Mouse (Mus musculus) frontal cortex, postnatal 10 days (tissue): ENCODE measurements around the gene Anxa9.

ENCODE experiments used
- DNase-seq, 2 experiments: peaks; one replicate each; pipeline ENCODE4 v3.0.0; 2022; ENCODE audit warnings: low spot score in 2 of 2, mixed read lengths in 1 of 2

The Anxa9 gene

DNA sequence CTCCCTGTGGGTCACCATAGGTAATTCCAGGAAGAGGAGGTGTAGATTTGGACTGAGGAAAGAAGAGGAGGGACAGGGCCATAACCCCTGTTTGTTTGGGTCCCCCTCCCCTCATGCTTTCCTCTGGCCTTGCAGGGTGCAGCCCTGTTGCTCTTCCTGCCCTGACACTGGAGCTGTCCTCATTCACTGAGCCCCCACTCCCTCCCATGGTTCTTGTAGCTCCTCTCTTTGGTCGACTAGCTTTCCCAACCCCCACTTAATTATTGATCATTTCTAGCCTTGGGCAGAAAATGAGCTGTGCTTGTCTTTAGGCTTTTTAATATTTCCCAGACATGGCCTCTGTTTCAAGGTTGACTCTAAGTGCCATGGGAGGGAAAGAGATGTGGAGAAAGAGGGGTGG, 22.9 kb downstream of the Anxa9 start:
- DNase-seq: no peak

DNA sequence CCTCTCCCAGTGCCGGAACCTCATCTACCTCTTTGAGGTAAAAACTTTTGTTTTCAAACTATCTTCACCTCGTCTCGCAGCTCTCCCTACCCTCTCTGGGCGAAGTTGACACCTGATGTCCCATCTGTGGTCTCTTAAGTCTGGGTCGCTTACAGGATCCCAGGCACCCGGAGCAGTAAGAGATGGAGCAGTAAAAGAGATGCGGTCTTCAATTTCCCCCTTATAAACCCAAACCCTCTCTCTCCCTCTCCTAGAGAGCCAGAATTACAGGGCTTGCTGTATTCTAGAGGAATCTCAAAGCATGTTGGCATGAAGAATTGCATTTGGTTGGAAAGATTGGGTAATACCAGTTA, 23.4 kb downstream of the Anxa9 start:
- no peak for DNase-seq

DNA sequence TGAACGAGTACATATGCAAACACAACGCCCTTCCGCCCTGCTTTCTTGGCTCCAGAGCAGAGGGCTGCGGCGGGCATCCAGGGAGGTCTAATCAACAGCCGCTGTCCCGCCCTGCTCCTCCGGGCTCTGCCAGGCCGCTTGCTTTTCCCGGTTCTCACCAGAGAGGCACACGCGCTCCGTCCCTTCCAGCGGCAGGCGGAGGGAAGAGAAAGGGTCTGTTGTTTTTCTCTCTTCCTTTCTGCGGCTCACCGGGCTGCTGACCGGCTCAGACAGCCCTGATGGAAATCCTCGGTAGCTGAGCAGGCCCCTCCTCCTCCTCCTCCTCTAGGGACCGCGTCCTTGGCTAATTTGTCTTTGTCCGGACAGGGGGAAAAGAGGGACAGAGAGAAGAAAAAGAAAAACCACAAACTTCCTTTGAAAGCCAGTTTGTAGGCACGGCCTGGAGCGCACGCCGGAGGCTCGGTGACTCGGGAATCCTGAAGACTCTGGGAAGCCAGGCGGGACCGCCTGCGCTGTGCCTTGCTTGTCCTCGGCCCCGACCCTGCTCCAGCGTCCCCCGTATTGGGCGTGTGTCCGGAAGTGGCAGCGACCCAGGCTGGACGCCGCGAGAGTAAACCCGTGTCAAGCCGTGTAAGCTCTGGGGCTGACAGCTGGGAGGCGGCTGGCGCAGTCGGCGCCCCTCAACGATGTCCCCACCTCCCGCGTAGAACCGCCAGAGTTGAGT, 23.9 kb downstream of the Anxa9 start:
- peak; percentile 49 to 77 for DNase-seq

DNA sequence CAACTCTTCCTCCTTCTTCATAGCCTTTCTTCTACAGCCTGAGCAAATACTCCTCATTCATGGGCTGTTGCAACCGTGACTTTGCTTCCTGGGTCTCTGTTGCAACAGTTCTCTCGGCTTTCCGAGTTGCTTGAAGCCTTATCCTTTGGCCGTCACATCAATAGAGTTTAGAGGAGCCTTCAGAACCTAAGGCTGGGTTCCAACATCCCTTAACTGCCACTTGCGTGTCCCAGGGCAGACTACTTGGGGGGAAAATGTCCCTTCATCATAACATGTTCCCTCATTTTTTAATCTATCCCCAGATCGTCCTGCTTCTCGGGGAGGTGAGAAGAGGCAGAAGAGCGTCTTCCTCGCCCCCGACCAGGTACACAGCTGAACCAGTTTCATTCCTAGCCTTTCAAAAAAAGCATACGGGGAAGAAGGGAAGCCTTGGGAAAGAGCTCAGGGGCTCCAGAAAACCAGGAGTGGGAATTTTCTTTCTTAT, 24.6 kb downstream of the Anxa9 start:
- DNase-seq: no peak

DNA sequence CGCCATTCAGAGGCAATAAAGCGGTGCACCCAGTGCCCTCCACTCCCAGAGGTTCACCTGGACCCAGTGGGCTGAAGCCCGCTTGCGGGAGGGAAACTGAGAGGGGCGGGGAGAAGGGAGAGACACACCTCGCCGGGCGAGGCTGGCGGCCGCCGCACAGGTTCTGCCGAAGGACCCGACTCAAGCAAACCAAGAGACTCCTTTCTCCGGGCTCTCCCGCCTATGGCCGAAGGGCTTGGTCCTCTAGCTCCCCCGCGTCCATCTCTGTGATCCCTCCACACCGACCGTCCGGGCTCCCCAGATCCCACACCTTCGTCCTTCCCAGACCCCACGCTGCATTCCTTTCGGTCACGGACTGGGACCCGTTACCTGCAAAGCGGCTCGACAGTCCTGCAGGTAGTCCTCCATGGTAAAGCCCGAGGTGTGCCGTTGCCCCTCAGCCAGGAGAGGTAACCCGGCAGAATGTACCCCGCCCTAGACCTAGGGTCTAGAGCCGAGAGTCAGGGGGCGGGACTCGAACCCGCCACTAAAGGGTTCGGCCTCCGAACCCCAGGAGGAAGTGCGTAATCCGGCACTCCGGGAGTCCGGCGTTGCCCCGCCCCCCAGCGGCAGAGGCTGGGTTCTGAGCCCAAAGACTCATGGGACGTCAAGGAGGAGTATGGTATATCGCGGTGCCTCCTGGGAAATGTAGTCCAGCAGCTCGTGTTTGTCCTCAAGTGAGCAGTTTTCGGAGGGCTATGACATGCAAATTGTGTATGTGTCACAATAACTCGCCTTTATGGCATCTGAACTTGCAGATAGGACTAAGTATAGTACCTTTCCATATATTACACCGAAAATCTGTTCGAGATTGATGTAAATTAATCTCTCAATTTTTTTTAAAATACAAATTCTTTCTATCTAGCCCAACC, 25.5 kb downstream of the Anxa9 start, which contains the start of the genes Mindy1 and Prune1:
Gene Mindy1, plus strand, starts transcription at position 130 of the 911 bp plus-strand sequence.
Gene Prune1, minus strand, starts transcription at position 861 of the 911 bp plus-strand sequence.
- DNase-seq: peak; percentile 98

DNA sequence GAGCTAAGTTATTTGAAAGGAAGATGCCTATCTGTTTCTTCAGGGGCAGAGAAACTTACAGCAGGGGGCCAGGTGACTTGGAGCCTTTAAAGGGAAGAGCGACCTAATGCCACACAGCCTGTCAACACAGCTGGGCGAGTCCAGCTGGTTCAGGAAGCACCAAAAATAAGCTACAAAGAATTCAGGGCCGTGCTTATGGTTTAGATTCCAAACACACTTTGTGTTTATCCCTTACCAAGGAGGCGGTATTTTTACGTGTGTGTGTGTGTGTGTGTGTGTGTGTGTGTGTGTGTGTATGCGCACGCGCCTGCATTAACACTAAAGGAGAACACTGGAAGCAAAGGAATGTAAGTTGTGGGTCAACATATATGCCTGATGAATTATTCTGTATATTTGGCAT, 26.2 kb downstream of the Anxa9 start:
- no peak for DNase-seq

DNA sequence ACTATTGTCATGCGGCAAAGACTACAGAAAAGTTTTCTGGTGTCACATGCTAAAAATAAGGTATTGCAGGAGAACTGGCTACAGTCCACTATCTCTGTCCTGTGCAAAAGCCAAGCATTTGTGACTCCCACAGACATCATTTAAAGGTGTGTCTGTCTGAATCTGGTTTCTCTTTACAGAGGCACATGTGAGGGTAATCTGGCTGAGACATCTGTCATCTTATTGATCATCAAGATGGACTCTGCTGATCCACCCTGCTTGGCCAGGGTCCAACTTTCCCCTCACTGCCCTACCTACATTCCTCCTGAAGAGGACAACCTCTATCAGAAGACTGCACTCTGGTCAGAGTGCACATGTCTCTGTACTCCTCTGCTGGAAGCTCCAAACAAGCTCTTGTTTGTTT, 29.8 kb downstream of the Anxa9 start:
- no peak for DNase-seq

DNA sequence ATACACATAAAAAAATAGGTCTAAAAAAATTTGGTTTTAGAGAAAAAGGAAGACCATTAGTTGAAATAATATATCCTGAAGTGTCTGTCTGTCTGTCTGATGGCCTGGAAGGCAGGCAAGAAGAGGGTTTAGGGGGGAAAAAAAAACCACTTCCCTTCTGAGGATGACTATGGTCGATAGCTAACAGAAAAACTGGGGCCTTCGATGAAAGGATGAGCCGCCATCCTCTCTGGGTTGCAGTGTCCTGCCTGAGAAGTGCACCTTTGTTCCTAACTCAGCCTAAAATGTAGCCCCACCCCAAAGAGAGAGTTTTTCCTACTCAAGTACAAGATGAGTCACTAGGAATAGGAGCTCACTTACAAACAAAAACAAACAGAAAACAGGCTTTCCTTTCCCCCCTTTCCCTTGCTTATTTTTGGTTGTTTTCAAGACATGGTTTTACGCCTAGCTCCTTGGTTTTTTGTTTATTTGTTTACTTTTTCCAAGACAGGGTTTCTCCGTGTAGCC, 30.5 kb downstream of the Anxa9 start:
- DNase-seq: no peak

DNA sequence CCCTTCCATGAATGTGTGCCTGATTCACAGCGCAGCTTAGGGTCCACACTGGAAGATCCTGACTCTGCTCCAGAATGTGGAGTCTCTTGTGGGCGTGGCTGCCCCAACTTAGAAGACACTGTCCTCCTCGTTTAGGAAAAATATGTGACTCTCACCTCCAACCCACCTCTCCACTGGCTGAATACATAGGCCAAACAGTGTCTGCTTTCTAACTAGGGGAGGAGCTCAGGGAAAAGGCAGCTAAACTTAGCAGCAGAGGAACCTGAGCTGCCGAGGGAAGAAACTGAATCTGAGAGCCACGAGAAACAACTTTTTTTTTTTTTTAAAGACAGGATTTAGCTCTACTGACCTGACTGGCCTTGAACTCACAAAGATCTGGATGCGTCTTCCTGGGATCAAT, 31.8 kb downstream of the Anxa9 start:
- no peak for DNase-seq

DNA sequence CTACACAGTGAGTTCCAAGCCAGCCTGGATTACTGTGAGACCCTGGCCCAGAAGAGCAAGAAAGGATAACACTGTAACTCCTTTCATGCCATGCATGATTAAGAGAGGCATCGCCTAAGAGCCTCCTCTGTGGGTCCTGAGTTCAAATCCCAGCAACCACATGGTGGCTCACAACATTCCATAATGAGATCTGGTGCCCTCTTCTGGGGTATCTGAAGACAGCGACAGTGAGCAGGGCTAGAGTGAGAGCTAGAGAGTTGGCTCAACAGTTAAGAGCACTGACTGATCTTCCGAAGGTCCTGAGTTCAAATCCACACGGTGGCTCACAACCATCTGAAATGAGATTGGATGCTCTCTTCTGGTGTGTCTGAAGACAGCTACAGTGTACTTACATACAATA, 32.5 kb downstream of the Anxa9 start:
- no peak for DNase-seq

DNA sequence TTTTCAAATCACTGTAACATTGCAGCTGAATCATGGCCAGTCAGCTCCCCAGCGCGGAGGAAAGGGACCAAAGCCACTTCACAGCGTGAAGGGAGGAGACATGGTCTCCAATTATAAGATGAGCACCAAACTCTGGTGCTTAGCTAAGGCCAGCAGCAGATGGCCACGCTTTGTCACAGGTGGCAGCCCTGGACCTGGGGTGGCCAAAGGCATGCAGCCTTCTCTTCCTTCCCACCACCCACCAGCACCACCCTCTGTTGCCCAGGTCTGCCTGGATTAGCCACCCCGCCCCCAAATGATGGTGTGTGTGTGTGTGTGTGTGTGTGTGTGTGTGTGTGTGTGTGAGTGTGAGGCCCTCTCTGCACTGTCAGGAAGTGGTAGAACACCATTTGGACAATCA, 33.5 kb downstream of the Anxa9 start:
- no peak for DNase-seq

DNA sequence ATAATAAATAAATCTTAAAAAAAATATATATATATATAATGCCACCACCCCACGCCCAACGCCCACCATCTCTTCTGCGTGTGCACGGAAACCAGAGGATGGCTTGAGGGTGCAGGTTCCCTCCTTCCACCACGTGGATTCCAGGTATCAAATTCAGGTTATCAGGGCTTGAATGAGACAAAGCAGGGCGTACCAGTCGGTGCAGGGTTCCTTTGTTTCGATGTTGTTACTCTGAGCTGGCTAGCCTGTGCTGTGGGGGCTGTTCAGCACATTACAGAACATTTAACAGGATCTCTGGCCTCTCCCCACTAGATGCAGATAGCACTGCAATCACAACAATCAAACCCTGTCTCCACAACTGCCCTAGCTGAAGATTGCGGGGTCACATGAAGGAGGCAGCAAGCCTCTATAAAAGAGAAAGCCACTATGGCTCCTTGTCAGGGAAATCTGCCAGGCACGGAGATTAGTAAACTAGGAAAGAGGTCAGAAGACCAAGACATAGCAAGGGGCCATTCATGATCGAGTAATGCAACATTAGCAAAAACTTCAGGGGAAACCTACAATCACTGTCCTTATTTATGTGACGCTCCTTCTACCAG, 36.1 kb downstream of the Anxa9 start:
- DNase-seq: no peak

DNA sequence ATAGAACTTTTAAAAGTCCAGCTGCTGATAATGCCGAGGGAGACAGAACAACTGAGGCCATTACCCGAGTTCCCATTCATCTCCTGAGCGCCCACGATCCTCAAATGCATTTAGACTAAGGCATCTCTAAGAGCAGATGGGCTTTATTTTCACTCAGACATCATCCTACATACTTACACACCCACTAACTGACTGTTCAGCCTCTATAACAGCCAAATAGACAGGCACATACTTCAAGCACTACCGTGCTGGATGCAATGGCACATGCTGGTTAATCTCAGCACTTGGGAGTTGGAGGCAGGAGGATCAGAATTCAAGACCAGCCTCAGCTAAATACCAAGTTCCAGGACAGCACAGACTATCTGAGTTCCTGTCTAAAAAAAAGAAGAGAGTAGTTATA, 37.2 kb downstream of the Anxa9 start:
- no peak for DNase-seq

DNA sequence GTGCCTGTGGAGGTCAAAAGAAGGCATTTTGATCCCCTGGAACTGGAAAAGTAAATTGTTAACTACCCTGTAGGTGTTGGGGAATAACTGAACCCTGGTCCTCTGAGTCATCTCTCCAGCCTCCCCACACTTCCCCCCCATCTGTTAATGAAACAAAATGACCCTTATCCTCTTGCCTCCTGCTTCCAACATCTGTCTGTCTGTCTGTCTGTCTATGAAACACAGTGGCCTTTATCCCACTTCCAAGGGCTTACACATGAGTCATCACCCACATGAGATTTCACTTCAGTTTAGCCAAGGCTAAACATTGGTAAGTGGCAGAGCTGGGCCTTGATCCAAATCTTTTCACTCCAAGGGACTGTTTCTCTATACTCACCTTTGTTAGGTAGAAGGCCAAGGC, 39.1 kb downstream of the Anxa9 start:
- DNase-seq: no peak

DNA sequence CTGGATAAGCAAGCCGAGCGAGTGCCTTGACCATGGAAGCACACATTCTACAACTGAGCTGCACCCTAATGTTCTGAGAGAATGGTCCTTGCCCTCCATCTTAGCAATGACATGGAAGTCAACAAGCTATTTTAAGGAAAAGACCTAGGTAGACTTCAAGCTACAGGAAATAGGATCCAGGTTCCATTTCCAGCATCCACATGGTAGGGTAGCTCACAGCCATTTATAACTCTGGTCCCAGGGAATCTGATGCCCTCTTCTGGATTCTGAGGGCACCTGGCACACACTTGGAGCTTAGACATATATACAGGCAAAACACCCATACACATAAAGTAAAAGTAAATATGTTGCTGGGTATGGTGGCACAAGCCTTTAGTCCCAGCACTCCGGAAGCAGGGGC, 40.9 kb downstream of the Anxa9 start:
- DNase-seq: no peak

DNA sequence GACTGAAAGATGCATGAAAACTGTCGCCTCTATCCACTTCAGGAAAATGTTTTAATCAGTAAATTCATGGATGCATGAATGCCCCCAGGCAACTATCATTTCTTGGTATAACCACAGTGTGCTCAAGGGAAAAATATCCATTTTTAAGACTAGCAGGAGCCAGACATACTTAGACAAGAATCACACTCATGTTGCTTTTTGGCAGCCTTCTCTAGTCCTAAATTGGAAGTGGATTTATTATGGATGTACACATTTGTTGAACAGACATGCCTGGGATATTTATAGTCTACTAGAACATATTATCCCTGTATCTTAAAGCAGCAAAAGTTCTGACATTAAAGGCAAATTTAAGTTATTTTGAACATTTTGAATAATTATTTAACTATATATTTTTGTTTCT, 42.3 kb downstream of the Anxa9 start:
- DNase-seq: no peak

DNA sequence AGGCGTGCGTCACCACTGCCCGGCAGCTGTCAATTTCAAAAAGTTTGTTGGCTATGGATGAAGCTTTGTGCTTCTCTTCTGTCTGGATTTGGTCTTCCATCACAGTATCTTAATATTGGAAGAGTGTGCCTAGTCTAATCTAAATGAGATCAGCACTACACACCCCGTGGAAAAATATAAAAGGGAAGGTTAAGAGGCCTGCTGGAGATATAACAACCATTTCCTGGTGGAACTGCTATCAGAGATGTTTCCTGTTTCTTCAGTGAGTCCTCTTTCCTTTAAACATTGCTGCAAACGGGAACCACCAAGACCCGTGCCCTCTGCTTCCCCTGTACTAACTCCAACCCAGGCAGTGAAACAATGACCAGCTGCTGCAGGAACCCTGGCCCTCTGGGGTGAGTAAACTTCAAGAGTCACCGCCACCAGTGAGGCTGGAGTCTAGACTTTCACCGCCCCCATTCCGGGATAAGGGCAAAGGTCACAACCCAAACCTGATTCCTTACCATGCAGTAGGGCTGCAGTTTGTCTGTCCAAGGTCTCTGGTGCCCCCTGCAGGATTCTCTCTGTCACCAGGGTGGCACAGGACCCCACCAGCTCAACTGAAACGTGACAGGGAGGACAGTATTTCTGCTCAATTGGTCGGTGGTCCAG, 43.8 kb downstream of the Anxa9 start:
- peak; percentile 52 to 65 for DNase-seq

DNA sequence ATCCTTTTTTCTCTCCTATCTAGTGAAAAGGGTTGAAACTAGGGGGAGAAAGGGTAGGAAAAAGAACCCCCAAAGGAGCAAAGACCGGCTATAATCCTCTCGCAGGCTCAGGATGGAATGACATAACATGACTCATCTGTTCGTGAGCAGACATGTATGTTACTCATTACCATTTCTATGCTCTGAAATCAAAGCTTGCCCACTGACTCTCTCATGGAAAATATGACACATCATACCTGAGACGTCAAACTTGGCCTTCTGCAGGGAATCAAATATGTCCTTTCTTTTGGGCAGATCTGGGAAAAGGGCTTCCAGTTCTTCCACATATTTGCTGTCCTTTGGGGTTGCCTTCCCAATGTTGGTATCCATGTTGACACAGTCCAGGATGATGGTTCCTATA, 45.0 kb downstream of the Anxa9 start:
- DNase-seq: no peak

DNA sequence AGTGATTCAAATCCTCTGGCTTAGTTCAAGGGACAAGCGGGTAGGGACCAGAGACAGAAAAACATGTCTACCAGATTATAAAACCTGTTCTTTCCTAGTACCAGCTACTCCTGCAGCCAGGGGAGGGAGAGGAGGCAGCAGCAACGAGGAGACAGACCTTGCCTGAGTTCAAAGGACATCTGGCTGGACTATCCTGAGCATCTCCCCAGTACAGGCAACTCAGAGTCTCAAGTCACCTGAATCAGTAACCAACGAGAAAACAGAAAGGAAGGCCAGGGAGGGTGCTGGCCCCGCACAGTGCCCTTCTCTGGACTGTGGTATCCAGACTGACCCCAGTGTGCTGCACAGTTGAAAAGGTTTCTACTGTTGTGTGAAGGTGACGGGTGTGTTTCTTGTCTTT, 50.0 kb downstream of the Anxa9 start:
- no peak for DNase-seq

DNA sequence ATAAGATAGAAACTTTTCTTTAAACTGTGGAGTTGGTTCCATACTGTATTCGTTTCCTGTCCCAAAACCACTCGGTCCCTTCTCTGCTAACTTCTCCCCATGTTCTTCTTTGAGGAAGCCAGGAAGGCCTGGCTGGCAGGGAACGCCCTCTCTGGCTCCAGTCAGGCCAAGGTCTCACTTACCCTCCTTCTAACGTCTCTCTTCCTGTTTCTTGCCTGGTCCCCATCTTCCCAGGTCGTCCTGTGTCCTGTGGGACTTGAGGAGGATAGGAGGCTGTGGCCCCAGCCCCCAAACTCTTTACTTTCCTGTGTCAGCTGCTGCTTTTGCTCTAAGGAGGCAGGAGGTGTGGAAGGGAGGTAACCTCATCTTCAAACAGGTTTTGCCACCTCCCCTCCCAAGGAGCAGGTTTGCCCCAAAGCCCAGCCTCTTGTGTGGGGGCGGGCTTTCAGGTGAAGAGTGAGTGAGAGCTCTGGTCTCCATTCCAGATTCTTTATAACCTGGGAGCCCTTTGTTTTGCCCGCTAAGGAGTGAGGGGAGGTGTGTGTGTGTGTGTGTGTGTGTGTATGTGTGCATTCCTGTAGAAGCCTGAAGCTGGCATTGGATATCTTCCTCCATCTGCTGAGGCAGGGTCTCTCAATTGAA, 56.1 kb downstream of the Anxa9 start, which contains the start of gene Bnipl:
Gene Bnipl, minus strand, starts transcription at position 411 of the 642 bp plus-strand sequence.
- no peak for DNase-seq

DNA sequence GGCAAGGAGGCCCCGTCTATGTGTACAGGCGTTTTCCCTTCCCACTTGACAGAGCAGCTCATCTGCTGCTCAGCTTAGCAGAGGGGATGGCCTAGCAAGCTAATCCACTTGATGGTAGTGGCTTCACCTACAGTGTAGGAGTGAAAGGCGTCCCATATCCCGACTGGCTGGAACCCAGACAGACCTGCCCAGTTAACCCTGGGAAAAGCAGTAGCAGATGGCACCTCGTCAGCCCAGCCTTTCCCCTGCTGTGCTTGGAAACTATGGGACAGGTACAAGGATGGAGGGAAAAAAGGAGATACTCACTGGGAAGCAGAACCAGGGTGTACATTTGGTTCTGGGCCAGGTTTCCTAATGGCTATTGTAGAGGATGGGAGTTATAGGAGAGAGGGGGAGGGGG, 56.6 kb downstream of the Anxa9 start:
- no peak for DNase-seq
